13 mouse cellular contexts compared by ENCODE assay signal in genomic region chr5:76540842-76541241, GRCm38 (mm10). TPM values are rescaled to one million over a fixed set of nuclear protein-coding genes. Genes with fewer than 3 reads are reported as not detected.
DNase-seq lines count a peak whose midpoint lies in the region; ATAC-seq and TF ChIP-seq lines count a peak whose summit lies in the region.
"Had no signal": no experiment of that assay in that cellular context is flagged by ENCODE, and none has a peak within 500 bp of the region (broad histone marks: within the 10 kb centered on the region; RNA-seq: fewer than 3 reads in every experiment).

No protein-coding gene starts in this region.

- no peaks in the 10 kb centered on the region for H3K27me3 ChIP-seq in forebrain, embryonic 14.5 days (replicated peaks; ENCODE audit: control insufficient read depth, insufficient read depth, low read length)
- no peaks in the 10 kb centered on the region for H3K27me3 ChIP-seq in forebrain, embryonic 12.5 days
- H3K27me3 ChIP-seq in Patski (no peaks in the 10 kb centered on the region), myocyte (ENCODE audit: control insufficient read depth, insufficient read depth, insufficient read length) (no peaks in the 10 kb centered on the region)
- H3K27me3 ChIP-seq: midbrain, embryonic 12.5 days had no signal

- ATAC-seq in forebrain, embryonic 14.5 days, result peak; percentile 52; the same call in 1 of the 2 replicates
- no peak for ATAC-seq in forebrain, embryonic 12.5 days (ENCODE audit: low FRiP score)
- ATAC-seq in Patski, result peak; percentile 76
- no peak for ATAC-seq in cerebellum, adult (ENCODE audit: insufficient number of reproducible peaks, low FRiP score, low TSS enrichment)

- no peaks in the 10 kb centered on the region for H3K9me3 ChIP-seq in forebrain, embryonic 14.5 days (replicated peaks; ENCODE audit: control insufficient read depth, low read length)
- H3K9me3 ChIP-seq in forebrain, embryonic 12.5 days, result no peaks in the 10 kb centered on the region
- H3K9me3 ChIP-seq: midbrain, embryonic 12.5 days had no signal

- no peaks in the 10 kb centered on the region for H3K79me2 ChIP-seq in myocyte (ENCODE audit: control insufficient read depth, insufficient read depth)

- H3K36me3 ChIP-seq in forebrain, embryonic 14.5 days (ENCODE audit: control insufficient read depth, insufficient read depth, low read length), result peaks cover 75% of the 10 kb centered on the region
- peaks cover 72% of the 10 kb centered on the region for H3K36me3 ChIP-seq in forebrain, embryonic 12.5 days (replicated peaks)
- H3K36me3 ChIP-seq in myocyte (ENCODE audit: control insufficient read depth, insufficient read depth), result no peaks in the 10 kb centered on the region

- intact Hi-C loops in left cerebral cortex, adult 2 months (cut with DNase I), result loop anchor here (2.0 to 10.0 kb wide), 4 partner anchors 236 to 679 kb away; partner anchors contain the start of genes Clock and Srd5a3
- intact Hi-C loops in left cerebral cortex, postnatal 36 days (cut with DNase I), result no loop called here

- no peak overlapping the region for H3K9ac ChIP-seq in forebrain, embryonic 14.5 days (ENCODE audit: low read length)
- no peak overlapping the region for H3K9ac ChIP-seq in forebrain, embryonic 12.5 days
- H3K9ac ChIP-seq: midbrain, embryonic 12.5 days had no signal

- peak; percentile 79 for TF ChIP-seq CTCF in left cerebral cortex, adult 2 months (IDR thresholded peaks at IDR 0.05)
- peak; percentile 47 for TF ChIP-seq CTCF in Patski (IDR thresholded peaks at IDR 0.05)

- H3K4me1 ChIP-seq in forebrain, embryonic 14.5 days (ENCODE audit: control insufficient read depth, insufficient read depth, low read length), result peaks cover 3% of the 10 kb centered on the region; the same call in 1 of the 2 replicates
- no peaks in the 10 kb centered on the region for H3K4me1 ChIP-seq in forebrain, embryonic 12.5 days
- H3K4me1 ChIP-seq: midbrain, embryonic 12.5 days had no signal

- CTCF ChIA-PET in Patski (lab: Charles Lee), result interaction anchor here (0.8 to 1.8 kb wide), 9 partner anchors 9 to 275 kb away, joined by 3 to 8 read pairs (median 5); no protein-coding TSS in a partner anchor

- in situ Hi-C loops in Patski (cut with MboI; ENCODE audit: low pct_unique_long_range_greater_than_20kb), result no loop called here

- POLR2A ChIA-PET in Patski (lab: Charles Lee), result no interaction called here

- DNase-seq in forebrain, embryonic 14.5 days (ENCODE audit: low spot score), result peak; percentile 68
- no peak for DNase-seq in left cerebral cortex, adult 2 months (ENCODE audit: extremely low spot score in 1 of 2, low spot score in 2 of 2)
- no peak for DNase-seq in left cerebral cortex, adult 11 months (ENCODE audit: low spot score)
- DNase-seq in Patski (ENCODE audit: low read depth, low spot score), result peak; percentile 6
- DNase-seq in left cerebral cortex, postnatal 36 days (ENCODE audit: low spot score in 2 of 2), result no peak
- DNase-seq: cerebellum, adult 9-11 months had no signal

- no peak for TF ChIP-seq POLR2A in myocyte (IDR thresholded peaks at IDR 0.05; ENCODE audit: insufficient read length, low read depth)

- H3K27ac ChIP-seq in forebrain, embryonic 14.5 days (ENCODE audit: low read depth, low read length), result no peak overlapping the region
- no peak overlapping the region for H3K27ac ChIP-seq in forebrain, embryonic 12.5 days
- H3K27ac ChIP-seq in left cerebral cortex, adult 2 months, result peak overlapping the region; percentile 66; the same call in 1 of the 2 replicates
- H3K27ac ChIP-seq: midbrain, embryonic 12.5 days had no signal

- no peak overlapping the region for H3ac ChIP-seq in myocyte (ENCODE audit: control insufficient read depth, insufficient read length)

- H3K4me2 ChIP-seq in forebrain, embryonic 14.5 days (ENCODE audit: low read length), result no peak overlapping the region
- H3K4me2 ChIP-seq in forebrain, embryonic 12.5 days, result no peak overlapping the region
- peak overlapping the region; percentile 86 for H3K4me2 ChIP-seq in myocyte (ENCODE audit: low read depth)
- H3K4me2 ChIP-seq: midbrain, embryonic 12.5 days had no signal

- no peak overlapping the region for H3K4me3 ChIP-seq in forebrain, embryonic 14.5 days (ENCODE audit: low read depth, low read length)
- no peak overlapping the region for H3K4me3 ChIP-seq in forebrain, embryonic 12.5 days (replicated peaks)
- H3K4me3 ChIP-seq in left cerebral cortex, adult 2 months, result no peak overlapping the region
- no peak overlapping the region for H3K4me3 ChIP-seq in myocyte
- H3K4me3 ChIP-seq: midbrain, embryonic 12.5 days had no signal

TF ChIP-seq in myocyte, 11 proteins besides CTCF, POLR2A, EP300 and RAD21:
- TF ChIP-seq USF1 (IDR thresholded peaks at IDR 0.05; ENCODE audit: low read depth) (no peak), MYOD1 (IDR thresholded peaks at IDR 0.05; ENCODE audit: control insufficient read depth in 1 of 3, insufficient read length in 2 of 3, low read depth in 2 of 3) (no peak), TCF3 (IDR thresholded peaks at IDR 0.05; ENCODE audit: insufficient read length, low read depth) (no peak), REST (IDR thresholded peaks at IDR 0.05; ENCODE audit: insufficient read depth, insufficient read length) (no peak)

RNA-seq across cellular contexts. Expression of gene Exoc1, which starts 11.7 kb away (rescaled TPM):
- 53.6 and 64.0 TPM in 2 replicates for polyA plus RNA-seq in forebrain, embryonic 14.5 days (2014; fragmentation: Nextera tagmentation; extraction: Ambion mirVana)
- polyA plus RNA-seq in forebrain, embryonic 12.5 days (2016; fragmentation: Nextera tagmentation; extraction: Ambion mirVana), result 55.2 and 61.0 TPM in 2 replicates
- 10 to 100 TPM; 55.4 to 59.9 TPM for total RNA-seq in left cerebral cortex, adult 2 months (2021)
- polyA plus RNA-seq in Patski (2021) (56.1 TPM), myocyte (2012; fragmentation: generic; extraction: Trizol) (16.8 TPM)
- 10 to 100 TPM; 50.7 to 55.1 TPM for total RNA-seq in left cerebral cortex, postnatal 36 days (2021)

RNA-seq across cellular contexts. Expression of gene Cep135, which starts 47.7 kb away (rescaled TPM):
- polyA plus RNA-seq in forebrain, embryonic 14.5 days (2014; fragmentation: Nextera tagmentation; extraction: Ambion mirVana), result 4.6 TPM in 2 replicates
- polyA plus RNA-seq in forebrain, embryonic 12.5 days (2016; fragmentation: Nextera tagmentation; extraction: Ambion mirVana), result 10.9 and 11.3 TPM in 2 replicates
- total RNA-seq in left cerebral cortex, adult 2 months (2021), result 1 to 10 TPM; 6.8 to 7.2 TPM
- polyA plus RNA-seq in Patski (2021) (10.1 TPM), myocyte (2012; fragmentation: generic; extraction: Trizol) (1.1 TPM)
- 1 to 10 TPM; 5.2 to 6.7 TPM for total RNA-seq in left cerebral cortex, postnatal 36 days (2021)

RNA-seq across cellular contexts. Expression of gene Gm7271, which starts 57.0 kb away (rescaled TPM):
- not detected in 2 replicates for polyA plus RNA-seq in forebrain, embryonic 14.5 days (2014; fragmentation: Nextera tagmentation; extraction: Ambion mirVana)
- not detected in 2 replicates for polyA plus RNA-seq in forebrain, embryonic 12.5 days (2016; fragmentation: Nextera tagmentation; extraction: Ambion mirVana)
- total RNA-seq in left cerebral cortex, adult 2 months (2021), result not detected
- polyA plus RNA-seq in Patski (2021) (not detected), myocyte (2012; fragmentation: generic; extraction: Trizol) (not detected)
- total RNA-seq in left cerebral cortex, postnatal 36 days (2021), result not detected
- total RNA-seq: adrenal gland, adult 2 months; heart, postnatal 10 days; liver, adult 2 months had no signal
- polyA plus RNA-seq: adrenal gland, adult 2 months; liver, adult 2 months; midbrain, embryonic 12.5 days had no signal

Comparison
In these comparisons a context has a peak if more than half of its experiments do, and no peak if none do; other contexts are left out.
1. ATAC-seq: peak in forebrain, embryonic 14.5 days (single experiment) and Patski (single experiment); none in forebrain, embryonic 12.5 days (single experiment) and cerebellum, adult (single experiment).
2. DNase-seq: peak in forebrain, embryonic 14.5 days (single experiment) and Patski (single experiment); none in left cerebral cortex, adult 2 months (0 of 2), left cerebral cortex, adult 11 months (single experiment) and left cerebral cortex, postnatal 36 days (0 of 2).